Mouse (Mus musculus): ENCODE data around the gene Bco1.
A peak's percentile ranks its signal among the peaks of the same experiment; 100 is the strongest.

The Bco1 gene

DNA sequence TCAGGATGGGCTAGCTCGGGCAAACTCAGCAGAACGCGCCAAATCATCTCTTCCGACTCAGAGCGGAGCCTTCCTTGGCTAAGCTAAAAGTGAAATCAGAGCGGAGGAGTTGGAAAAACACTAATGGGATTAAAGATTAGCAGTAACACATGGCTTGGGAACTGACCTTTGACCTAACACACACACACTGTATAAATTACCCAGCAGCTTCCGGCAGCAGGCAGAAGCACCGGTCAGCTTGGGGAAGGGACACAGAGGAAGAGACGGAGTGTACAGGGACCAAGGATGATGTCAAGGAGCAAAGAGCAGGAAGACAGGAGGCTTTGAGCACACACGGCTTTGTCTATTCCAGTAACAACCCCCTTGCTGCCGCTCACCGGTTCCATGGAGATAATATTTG lies at the start of gene Bco1:
TSS of gene Bco1 (plus strand) at position 208 of the 400 bp plus-strand sequence.
- DNase-seq (ENCODE audit: low read depth, low spot score) = no peak

DNA sequence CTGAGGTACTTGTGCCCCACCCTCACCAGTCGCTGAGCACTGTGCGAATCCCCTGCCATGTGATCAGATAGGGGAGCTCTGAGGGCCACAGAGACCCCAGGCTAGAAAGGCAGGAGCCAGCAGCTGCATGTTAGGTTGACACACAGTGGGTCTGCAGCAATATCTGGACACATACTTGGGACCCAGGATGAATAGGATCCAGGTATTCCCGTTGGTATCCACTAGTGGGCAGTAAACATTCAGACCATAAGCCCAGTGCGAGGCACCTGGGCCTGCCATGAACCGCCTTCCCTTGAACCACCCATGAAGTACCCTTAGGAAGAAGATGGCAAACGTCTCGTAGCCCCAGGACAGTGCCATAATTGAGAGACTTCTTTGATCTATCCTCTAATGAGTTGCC lies 46.2 kb upstream of the Bco1 start:
- DNase-seq (ENCODE audit: low read depth, low spot score) = no peak

DNA sequence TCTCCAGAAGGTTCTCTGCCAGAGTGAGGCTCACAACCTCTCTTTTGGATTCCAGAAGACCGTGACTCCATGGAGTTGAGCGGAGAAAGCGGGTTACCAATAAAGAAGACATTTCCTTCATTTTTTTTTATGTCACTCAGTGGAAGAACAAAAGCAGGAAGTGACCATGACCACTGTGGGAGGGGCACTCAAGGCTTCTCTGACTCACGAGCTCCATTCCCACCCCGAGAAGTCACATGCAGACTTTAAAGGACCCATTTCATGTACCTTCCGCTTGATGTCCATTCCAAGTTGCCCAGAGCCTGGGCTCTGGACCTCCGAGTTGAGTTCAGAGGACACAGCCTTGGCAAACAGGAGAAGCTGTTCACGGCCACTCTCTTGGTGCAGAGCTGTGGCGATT lies 44.9 kb upstream of the Bco1 start:
- no peak for DNase-seq (ENCODE audit: low read depth, low spot score)

GRCm38 (mm10) chr8:117051316-117051715 lies 44.3 kb upstream of the Bco1 start:
- DNase-seq (ENCODE audit: low read depth, low spot score) = no peak

DNA sequence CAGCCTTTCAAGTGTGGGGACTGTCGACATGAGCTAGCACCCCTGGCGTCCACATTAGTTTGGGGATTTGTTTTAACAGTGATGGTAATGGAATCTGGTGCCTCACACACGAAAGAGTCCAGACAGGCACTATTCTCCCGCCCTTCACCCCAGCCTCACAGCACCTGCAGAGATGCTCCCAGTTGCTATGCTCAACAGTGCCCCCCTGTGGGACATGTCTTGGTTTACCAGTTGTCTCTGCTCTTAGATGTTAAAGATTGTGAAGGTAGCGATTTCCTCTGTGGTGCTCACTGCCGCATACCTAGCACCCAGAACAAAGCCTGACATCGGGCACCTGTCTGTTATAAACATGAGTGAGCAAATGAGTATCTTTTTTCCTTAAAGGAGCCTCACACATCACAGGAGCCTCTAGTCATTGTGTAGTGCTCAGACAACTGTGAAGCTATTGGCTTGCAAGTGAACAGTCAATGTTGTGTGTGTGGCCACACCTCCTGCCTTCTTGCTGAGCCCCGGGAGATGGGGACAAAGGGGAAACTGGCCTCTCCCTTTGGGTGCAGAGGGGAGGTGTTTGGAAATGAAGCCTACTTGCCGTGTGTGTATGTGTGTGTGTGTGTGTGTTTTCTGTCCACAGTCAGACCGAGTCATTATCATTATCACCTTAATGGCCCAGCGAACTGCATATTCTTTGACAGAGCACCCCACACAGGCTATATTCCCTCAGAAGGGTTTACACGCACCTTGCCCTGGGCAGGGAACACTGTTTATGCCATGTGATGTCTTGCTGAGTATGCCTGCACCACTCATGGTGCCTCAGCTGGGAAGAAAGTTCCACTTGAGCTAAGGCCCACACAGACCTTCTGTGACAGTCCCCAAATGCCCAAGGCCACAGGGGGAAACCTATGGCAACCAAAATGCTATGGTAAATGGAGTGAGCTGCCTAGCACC lies 42.2 kb upstream of the Bco1 start:
- DNase-seq (ENCODE audit: low read depth, low spot score) = peak; percentile 55

- no peak for DNase-seq (ENCODE audit: low read depth, low spot score)
These were observed 41.5 kb upstream of the Bco1 start for GRCm38 (mm10) chr8:117054146-117054545.

GRCm38 (mm10) chr8:117055097-117055496 lies 40.6 kb upstream of the Bco1 start:
- no peak for DNase-seq (ENCODE audit: low read depth, low spot score)

DNA sequence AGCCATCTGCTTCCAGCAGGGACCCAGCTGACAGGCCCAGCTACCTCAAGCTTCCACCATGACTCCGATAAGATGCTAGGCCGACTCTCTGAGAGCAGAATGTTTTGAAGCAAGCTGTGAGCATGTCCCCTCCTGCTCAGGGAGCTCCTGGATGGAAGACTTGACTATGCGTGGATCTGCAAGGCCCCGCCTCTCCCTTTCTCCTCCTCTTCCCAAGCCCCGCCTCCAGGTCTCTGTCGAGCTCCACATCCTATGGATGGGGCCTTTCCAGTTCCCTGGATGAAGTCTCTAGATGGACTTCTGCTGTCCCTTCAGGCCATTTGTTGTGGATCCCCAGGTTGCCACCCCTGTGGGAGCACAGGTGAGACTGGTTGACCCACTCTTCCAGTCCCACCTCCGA lies 36.6 kb upstream of the Bco1 start:
- no peak for DNase-seq (ENCODE audit: low read depth, low spot score)

DNA sequence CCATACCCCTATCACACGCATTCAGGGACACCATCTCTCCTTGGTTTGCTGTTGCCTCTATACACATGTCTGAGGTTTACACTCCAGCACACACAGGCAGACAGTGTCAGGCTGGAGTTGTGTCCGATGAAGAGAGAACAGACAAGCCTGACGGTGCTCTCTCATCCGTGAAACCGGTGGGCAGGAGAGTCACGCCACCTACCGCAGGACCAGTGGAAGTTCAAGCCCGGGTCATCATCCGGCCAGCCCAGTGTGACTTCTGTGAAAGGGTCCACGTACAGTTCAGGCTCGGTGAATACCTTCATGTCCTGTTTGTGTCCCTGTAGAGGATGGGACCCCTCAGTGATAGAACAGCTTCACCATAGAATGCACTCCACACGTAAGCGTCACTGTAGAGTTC lies 35.3 kb upstream of the Bco1 start:
- DNase-seq (ENCODE audit: low read depth, low spot score) = no peak

DNA sequence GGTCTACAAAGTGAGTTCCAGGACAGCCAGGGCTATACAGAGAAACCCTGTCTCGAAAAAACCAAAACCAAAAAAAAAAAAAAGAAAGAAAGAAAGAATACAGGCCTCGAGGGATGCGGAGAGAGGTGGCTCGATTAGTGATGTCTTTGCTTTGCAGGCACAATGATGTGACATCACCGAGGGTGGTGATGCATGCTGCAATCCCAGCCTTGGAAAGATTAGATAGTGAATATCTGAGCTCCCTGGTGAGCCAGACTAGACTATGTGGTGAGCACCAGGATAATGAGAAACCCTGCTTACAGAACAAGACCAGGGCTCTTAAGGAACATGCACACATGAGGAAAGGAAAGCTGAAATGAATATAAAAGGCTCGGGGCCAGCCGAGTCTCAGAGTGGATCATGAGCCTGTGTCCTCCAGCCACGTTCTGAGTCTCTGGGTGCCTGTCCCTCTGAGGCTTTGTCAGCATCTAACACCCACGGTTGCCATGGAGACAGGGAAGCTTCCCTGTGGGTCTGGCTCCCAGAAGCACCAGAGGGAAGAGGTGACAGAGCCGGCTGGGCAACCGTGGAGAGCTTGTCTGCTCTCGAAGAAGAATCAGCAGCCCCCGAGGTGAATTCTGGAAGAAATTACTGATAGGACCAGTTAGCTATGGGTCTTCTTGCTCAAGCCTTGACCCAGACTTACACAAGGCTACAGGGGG lies 34.3 kb upstream of the Bco1 start:
- no peak for DNase-seq (ENCODE audit: low read depth, low spot score)

DNA sequence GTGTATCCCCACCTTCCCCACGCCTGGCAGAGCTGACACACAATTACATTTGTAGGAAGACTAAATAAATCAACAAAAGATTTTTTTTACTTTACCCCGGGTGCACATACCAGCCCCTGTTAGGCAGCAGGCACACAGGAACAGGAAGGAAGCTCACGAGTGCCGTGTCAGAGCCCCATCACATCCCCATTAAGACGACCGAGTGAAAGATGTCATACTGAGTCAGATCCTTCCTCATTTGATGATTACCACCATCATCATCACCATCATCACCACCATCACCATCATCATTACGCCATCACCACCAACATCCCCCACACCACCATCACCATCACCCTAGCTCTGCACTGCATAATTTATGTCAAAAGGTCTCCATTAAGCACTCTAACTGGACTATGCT lies 28.7 kb upstream of the Bco1 start:
- no peak for DNase-seq (ENCODE audit: low read depth, low spot score)

DNA sequence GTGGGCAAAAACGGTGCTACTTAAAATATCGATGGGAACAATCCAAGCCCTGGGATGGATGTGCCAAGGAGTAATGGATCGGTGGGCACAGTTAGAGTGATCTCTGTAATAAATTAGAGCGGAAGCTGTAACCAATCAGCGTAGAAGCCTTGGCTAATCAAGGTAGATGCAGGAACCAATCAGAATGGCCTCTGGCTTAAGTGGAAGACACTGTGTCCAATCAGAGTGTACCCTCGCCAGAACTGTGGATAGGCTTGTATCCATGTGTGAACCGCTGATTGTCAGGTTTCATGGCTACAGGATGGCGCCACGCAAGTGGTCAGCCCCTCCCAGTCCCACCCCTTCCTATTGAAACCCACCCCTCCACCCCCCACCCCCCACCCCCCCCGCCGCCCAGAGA lies 28.3 kb upstream of the Bco1 start:
- no peak for DNase-seq (ENCODE audit: low read depth, low spot score)

DNA sequence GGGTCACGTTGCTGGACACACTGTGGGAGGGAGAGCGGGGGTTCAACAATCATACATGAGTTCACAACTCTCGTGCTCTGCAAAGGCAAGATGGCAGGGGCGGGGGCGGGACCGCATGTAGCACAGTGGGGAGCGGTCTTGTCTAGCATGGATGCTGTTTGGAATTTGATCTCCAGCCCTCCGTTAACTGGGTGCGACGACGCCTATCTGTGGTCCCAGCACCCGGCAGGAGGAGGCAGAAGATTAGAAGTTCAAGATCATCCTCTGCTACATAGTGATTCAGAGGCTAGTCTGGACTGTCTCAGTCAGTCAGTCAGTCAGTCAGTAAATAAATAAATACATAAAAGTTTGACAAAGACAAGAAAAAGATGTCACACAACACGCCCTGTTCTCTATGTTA lies 27.4 kb upstream of the Bco1 start:
- DNase-seq (ENCODE audit: low read depth, low spot score) = no peak

- DNase-seq (ENCODE audit: low read depth, low spot score) = no peak
These were observed 25.9 kb upstream of the Bco1 start for GRCm38 (mm10) chr8:117069708-117070107.

DNA sequence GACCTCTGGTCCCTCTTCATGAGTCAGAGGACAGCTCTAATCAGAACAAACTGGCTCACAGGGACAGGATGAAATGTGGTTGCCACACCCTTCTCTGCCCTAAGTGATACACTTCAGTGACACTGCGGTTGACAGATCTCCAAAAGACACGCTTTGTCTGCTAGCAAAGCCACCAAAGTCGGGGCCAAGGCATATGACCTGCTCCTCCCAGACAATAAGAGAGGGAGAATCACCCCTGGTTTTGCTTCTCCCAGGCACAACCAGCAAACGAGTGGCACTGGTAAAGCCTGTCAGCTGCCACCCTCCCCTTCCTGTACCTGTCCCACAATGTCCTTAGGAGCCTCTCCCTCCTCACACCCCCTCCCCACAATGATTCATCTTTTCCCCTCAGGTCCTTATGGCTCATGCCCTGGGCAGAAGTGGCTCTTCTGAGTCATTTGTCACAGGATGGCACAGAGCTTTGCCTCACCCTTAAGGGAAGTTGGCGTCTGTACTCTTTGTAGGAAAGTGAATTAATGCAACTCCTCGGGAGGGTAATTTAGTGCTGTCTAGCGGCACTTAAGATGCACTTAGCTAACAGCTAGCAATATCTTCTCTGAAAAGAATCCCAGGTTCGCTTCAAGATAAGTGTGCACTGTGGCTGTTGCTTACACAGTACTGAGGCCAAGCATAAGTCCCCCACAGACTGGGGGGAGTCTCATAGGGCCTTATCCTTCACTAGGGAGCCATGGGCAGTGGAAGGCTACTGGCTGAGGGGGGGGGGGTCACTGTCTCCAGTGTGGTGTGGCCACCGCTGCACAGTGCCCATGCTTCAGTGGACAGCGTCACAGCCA lies 21.1 kb upstream of the Bco1 start:
- DNase-seq (ENCODE audit: low read depth, low spot score) = peak; percentile 53

DNA sequence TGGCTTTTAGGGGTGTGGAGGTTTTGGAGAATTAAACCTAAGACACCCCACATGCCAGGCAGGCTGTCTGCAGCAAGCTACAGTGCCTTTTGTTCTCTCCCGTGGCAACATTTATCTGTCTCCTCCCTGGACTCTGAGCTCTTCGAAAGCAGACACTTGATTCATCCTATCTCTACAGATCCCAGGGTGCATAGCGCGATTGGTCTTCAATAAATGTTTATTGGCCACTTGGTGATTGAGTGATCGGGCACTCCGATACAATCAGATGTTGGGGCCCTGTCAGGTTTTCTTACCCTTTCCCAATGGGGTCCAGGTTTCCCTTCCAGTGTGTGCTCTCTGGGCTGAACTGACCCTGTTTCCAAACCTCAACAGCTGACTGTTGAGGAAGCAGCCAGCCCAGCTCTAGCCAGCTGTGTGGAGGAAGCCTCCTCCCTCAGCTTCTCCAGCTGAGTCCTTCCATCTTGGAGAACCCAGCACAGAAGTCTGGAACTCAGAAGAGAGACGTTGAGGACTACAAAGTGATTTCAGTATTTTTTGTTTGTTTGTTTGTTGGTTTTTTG lies 17.2 kb upstream of the Bco1 start:
- no peak for DNase-seq (ENCODE audit: low read depth, low spot score)

GRCm38 (mm10) chr8:117079652-117080051 lies 16.0 kb upstream of the Bco1 start:
- DNase-seq (ENCODE audit: low read depth, low spot score) = no peak

GRCm38 (mm10) chr8:117082399-117082872 lies 13.2 kb upstream of the Bco1 start, which contains the start of gene Pkd1l2:
Pkd1l2 (minus strand) TSS chr8:117082449.
- no peak for DNase-seq (ENCODE audit: low read depth, low spot score)

DNA sequence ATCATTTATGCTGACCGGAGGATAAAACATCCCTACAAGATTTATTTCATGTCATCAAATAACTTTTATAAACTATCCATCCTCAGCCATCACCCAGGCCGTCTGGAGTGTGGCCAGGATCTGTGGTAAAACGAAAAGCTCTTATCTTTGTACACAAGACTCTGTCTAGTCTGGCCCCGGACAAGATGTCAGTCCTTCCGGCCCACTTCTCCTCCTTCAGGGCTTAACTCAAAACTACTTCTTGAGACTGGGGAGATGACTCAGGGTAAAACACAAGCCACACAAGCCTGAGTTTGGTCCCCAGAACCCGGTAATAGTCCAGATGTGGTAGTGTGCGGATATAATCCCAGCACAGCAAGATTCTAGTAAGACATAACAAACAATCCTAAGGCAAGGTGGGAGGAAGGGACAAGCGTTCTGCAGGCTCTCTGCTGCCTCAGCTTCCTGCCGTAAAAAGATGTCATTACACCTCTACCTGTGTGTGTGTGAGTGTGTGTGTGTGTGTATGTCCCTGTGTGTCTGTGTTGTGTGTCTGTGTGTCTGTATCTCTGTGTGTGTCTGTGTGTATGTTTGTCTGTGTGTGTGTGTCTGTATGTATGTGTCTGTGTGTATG lies 12.6 kb upstream of the Bco1 start:
- no peak for DNase-seq (ENCODE audit: low read depth, low spot score)

GRCm38 (mm10) chr8:117085521-117085920 lies 10.1 kb upstream of the Bco1 start:
- no peak for DNase-seq (ENCODE audit: low read depth, low spot score)

DNA sequence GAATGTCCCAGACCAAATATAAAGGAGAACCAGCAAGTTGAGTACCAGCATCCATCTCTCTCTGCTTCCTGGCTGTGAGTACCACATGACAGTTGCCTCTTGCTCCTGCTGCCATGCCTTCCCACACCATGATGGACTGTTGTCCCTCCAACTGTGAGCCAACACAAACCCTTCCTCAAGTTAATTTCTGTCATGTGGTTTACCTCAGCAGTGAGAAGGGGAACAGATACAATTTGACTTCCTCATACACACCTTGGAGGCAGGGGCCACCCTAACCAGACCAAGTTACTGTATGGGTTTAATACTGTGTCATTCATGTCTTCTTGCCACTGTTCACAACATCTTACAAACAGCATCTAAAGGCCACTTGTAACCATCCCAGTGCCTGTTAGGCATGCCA lies 8.6 kb upstream of the Bco1 start:
- DNase-seq (ENCODE audit: low read depth, low spot score) = no peak
